ENCODE assay signal across 20 mouse cellular contexts in genomic region chr2:153861960-153862359, GRCm38 (mm10). TPM values are rescaled to one million over a fixed set of nuclear protein-coding genes. Genes with fewer than 3 reads are reported as not detected.
"Had no signal": no experiment of that assay in that cellular context is flagged by ENCODE, and none has a peak within 500 bp of the region (broad histone marks: within the 10 kb centered on the region; RNA-seq: fewer than 3 reads in every experiment).

No protein-coding gene starts in this region.

- H3K36me3 ChIP-seq: kidney, embryonic 15.5 days; limb, embryonic 12.5 days; lung, embryonic 15.5 days had no signal

- H3K27me3 ChIP-seq: kidney, embryonic 15.5 days; lung, embryonic 15.5 days had no signal

- DNase-seq: kidney, adult 2 months; kidney, postnatal 10 days; kidney, postnatal 36 days; layer of hippocampus, postnatal 36 days; lung, adult 18-20 months; lung, postnatal 10 days; lung, postnatal 36 days; midbrain, embryonic 14.5 days; thymus, adult 18-20 months; thymus, postnatal 36 days had no signal

RNA-seq across cellular contexts. Expression of gene Sun5, which starts 8.9 kb away (rescaled TPM):
- total RNA-seq: layer of hippocampus, adult 8-10 months; layer of hippocampus, postnatal 10 days; layer of hippocampus, postnatal 36 days; left cerebral cortex, adult 2 months; left cerebral cortex, postnatal 10 days; left cerebral cortex, postnatal 36 days; liver, adult 2 months; midbrain, postnatal 0 days had no signal

RNA-seq across cellular contexts. Expression of gene Bpifb2, which starts 12.9 kb away (rescaled TPM):
- total RNA-seq: layer of hippocampus, adult 8-10 months; layer of hippocampus, postnatal 10 days; layer of hippocampus, postnatal 36 days; left cerebral cortex, adult 2 months; left cerebral cortex, postnatal 10 days; left cerebral cortex, postnatal 36 days; liver, adult 2 months had no signal

RNA-seq across cellular contexts. Expression of gene Bpifb6, which starts 38.2 kb away (rescaled TPM):
- total RNA-seq: layer of hippocampus, adult 8-10 months; layer of hippocampus, postnatal 10 days; layer of hippocampus, postnatal 36 days; left cerebral cortex, adult 2 months; left cerebral cortex, postnatal 10 days; left cerebral cortex, postnatal 36 days; liver, adult 2 months had no signal

RNA-seq across cellular contexts. Expression of gene Bpifb3, which starts 56.1 kb away (rescaled TPM):
- total RNA-seq: layer of hippocampus, adult 8-10 months; layer of hippocampus, postnatal 10 days; layer of hippocampus, postnatal 36 days; left cerebral cortex, adult 2 months; left cerebral cortex, postnatal 10 days; left cerebral cortex, postnatal 36 days; liver, adult 2 months had no signal
